Mouse (Mus musculus): ENCODE measurements around the gene Cep97.
"Not testable (repeated sequence)": the region's sequence is repeated elsewhere in the genome, so short reads cannot be mapped to it uniquely, and the experiment has no call there.

DNA sequence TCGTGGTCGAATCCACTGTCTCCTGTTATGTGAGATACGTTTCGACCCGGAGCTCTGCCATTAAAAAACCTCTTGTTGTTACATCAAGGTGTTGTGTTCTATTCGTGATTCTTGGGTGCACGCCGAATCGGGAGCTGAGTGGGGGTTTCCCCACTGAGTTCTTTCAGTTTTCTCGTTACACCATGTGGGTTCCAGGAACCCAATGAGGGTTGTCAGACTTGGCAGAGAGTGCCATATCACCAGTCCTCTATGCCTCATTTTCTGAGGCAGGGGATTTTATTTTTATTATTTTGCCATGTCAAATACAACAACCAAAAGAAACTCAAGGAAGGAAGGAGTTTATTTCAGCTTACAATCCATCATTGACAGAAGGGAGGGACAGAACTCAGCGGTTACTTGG is 28.4 kb upstream of the Cep97 start:
- TF ChIP-seq TAL1, GATA1 (IDR thresholded peaks at IDR 0.05; ENCODE audit: low read length): not testable (repeated sequence)
